Mouse (Mus musculus) stomach, embryonic 16.5 days (tissue): ENCODE results near the gene Cts8. TPM values are rescaled to one million over a fixed set of nuclear protein-coding genes. Genes with fewer than 3 reads are reported as not detected.

Experiments
- ATAC-seq: fragments of 200-750 bp; cut with Nextera tagmentation; 2 replicates; pipeline ENCODE4 v1.8.0; 2017; ENCODE audit warnings: moderate number of reproducible peaks, moderate TSS enrichment; ENCODE audit not compliant: insufficient read depth, low FRiP score
- H3K27ac ChIP-seq: fragments of 300-500 bp; sonication (generic); 2 replicates; pipeline ENCODE4 v1.5.1; 2014; ENCODE audit warnings: low read length
- H3K27me3 ChIP-seq: fragments of 300-500 bp; sonication (generic); 2 replicates; pipeline ENCODE4 v1.6.1; 2014; ENCODE audit warnings: low read length, control low read depth, mixed read lengths; ENCODE audit not compliant: control insufficient read depth, insufficient read depth
- H3K36me3 ChIP-seq: fragments of 300-500 bp; sonication (generic); 2 replicates; pipeline ENCODE4 v1.6.1; 2014; ENCODE audit warnings: low read length; ENCODE audit not compliant: control insufficient read depth, insufficient read depth
- H3K4me1 ChIP-seq: fragments of 300-500 bp; sonication (generic); 2 replicates; pipeline ENCODE4 v1.6.1; 2014; ENCODE audit warnings: low read length, control low read depth, mixed read lengths; ENCODE audit not compliant: control insufficient read depth, insufficient read depth
- H3K4me2 ChIP-seq: fragments of 300-500 bp; sonication (generic); 2 replicates; pipeline ENCODE4 v1.6.1; 2014; ENCODE audit warnings: low read depth, low read length, mixed read lengths
- H3K4me3 ChIP-seq: fragments of 300-500 bp; sonication (generic); replicated peaks from 2 replicates; pipeline ENCODE4 v1.5.1; 2014; ENCODE audit warnings: mild to moderate bottlenecking, low read length
- H3K9ac ChIP-seq: fragments of 300-500 bp; sonication (generic); 2 replicates; pipeline ENCODE4 v1.6.1; 2014; ENCODE audit warnings: low read length
- H3K9me3 ChIP-seq: fragments of 300-500 bp; sonication (generic); replicated peaks from 2 replicates; pipeline ENCODE4 v1.6.1; 2016; ENCODE audit warnings: low read length, control low read depth; ENCODE audit not compliant: control insufficient read depth
- WGBS: fragments of 180-500 bp; shearing (Covaris S2); extraction: QIAGEN DNeasy Blood & Tissue Kit; methylation state at CpG from one replicate; pipeline ENCODE4 v1.1.7; 2014; 5-methylcytosine and 5-hydroxymethylcytosine counted together
- polyA plus RNA-seq: library from polyadenylated mRNA; unstranded; fragments of >200 nt; fragmentation: Nextera tagmentation; extraction: Ambion mirVana; gene quantifications from 2 replicates; pipeline ENCODE4 v1.2.1, GENCODE M21; 2015

The Cts8 gene
- not detected in 2 replicates for polyA plus RNA-seq

GRCm38 (mm10) chr13:61255258-61255657 is at the start of gene Cts8:
TSS of gene Cts8 (minus strand) at chr13:61255358.
- Histone ChIP-seq H3K4me3 (no peak within 1 kb of the TSS), H3K27me3 (no peaks in the 10 kb centered on the region), H3K9me3 (no peaks in the 10 kb centered on the region; the same call in 1 of the 2 replicates), H3K36me3 (no peaks in the 10 kb centered on the region), H3K4me2 (no peak within 1 kb of the TSS), H3K4me1 (no peaks in the 10 kb centered on the region), H3K27ac (no peak within 1 kb of the TSS), H3K9ac (no peak within 1 kb of the TSS)
- 87% methylated on average over 2 of the region's 2 CpGs for WGBS
- no peak for ATAC-seq

GRCm38 (mm10) chr13:61288739-61289138 is 33.6 kb upstream of the Cts8 start, which contains the start of gene Gm49398:
TSS of gene Gm49398 (minus strand) at chr13:61288839.
- no peak within 1 kb of the TSS for H3K9ac ChIP-seq
- no peak for ATAC-seq
- H3K4me1 ChIP-seq, result no peaks in the 10 kb centered on the region
- H3K4me3 ChIP-seq, result no peak within 1 kb of the TSS
- 80% methylated on average over 2 of the region's 2 CpGs for WGBS
- H3K27ac ChIP-seq, result no peak within 1 kb of the TSS
- H3K27me3 ChIP-seq, result no peaks in the 10 kb centered on the region
- H3K9me3 ChIP-seq, result no peaks in the 10 kb centered on the region
- H3K36me3 ChIP-seq, result no peaks in the 10 kb centered on the region
- no peak within 1 kb of the TSS for H3K4me2 ChIP-seq

- Histone ChIP-seq H3K27ac (no peak overlapping the region), H3K9me3 (no peaks in the 10 kb centered on the region), H3K4me2 (no peak overlapping the region), H3K27me3 (no peaks in the 10 kb centered on the region), H3K4me1 (no peaks in the 10 kb centered on the region), H3K4me3 (no peak overlapping the region), H3K9ac (no peak overlapping the region), H3K36me3 (no peaks in the 10 kb centered on the region)
- WGBS, result 56% methylated on average over 13 of the region's 13 CpGs
- no peak for ATAC-seq
Observed at GRCm38 (mm10) chr13:61241076-61241947, 13.8 kb downstream of the Cts8 start.

- Histone ChIP-seq H3K27ac (no peak within 1 kb of the TSS), H3K36me3 (no peaks in the 10 kb centered on the region), H3K27me3 (no peaks in the 10 kb centered on the region), H3K9ac (no peak within 1 kb of the TSS), H3K4me1 (no peaks in the 10 kb centered on the region), H3K9me3 (no peaks in the 10 kb centered on the region; the same call in 1 of the 2 replicates), H3K4me3 (no peak within 1 kb of the TSS), H3K4me2 (no peak within 1 kb of the TSS)
- no peak for ATAC-seq
- WGBS, result 85% methylated on average over 3 of the region's 3 CpGs
Observed at GRCm38 (mm10) chr13:61203310-61203709, 51.8 kb downstream of the Cts8 start, which contains the start of gene Cts6. TSS of gene Cts6 (minus strand) at chr13:61203410.

Other genes starting within 250 kb of the Cts8 start
- gene Ctsj, start 249.4 kb downstream of the Cts8 start, polyA plus RNA-seq, result not detected in 2 replicates
- not detected in 2 replicates for gene Ctsq, start 214.7 kb downstream of the Cts8 start, polyA plus RNA-seq
- gene Ctsr, start 91.1 kb downstream of the Cts8 start, polyA plus RNA-seq, result not detected in 2 replicates
- not detected in 2 replicates for gene Cts6, start 51.9 kb downstream of the Cts8 start, polyA plus RNA-seq
- gene Gm49398, start 33.5 kb upstream of the Cts8 start, polyA plus RNA-seq, result not detected in 2 replicates
- gene Cts7, start 102.8 kb upstream of the Cts8 start, polyA plus RNA-seq, result not detected in 2 replicates